Mouse (Mus musculus) Muller cell, postnatal 12 days (primary cell): ENCODE data around the gene Elavl3.

ENCODE experiments used
- DNase-seq: peaks from one replicate; pipeline ENCODE4 v3.0.0-alpha.2; 2015; ENCODE audit errors: inconsistent ontology term

Gene Elavl3

GRCm38 (mm10) chr9:22004546-22004945 lies 47.3 kb downstream of the Elavl3 start:
- no peak for DNase-seq

DNA sequence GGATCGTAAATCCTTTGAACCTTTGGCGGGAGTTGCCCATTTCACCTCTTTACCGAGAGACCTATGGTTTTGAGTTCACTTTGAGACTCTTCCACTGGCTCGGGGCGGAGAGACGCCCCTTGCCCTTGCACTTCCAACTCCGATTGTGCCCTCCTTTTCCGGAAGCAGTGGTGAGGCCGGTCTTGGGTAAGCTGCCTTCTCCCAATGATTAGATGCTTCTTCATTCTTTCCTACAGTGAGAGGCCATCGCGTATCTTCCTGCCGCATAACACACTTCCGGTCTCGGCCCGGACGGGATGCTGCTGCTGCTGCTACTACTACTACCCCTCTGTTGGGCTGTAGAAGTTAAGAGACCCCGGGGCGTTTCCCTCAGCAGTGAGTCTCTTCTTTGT lies 48.7 kb downstream of the Elavl3 start:
- no peak for DNase-seq

GRCm38 (mm10) chr9:22002194-22003162 lies 49.3 kb downstream of the Elavl3 start, which contains the start of the genes Ccdc151 and Prkcsh:
Gene Ccdc151, minus strand, starts transcription at chr9:22002634.
Gene Prkcsh, plus strand, starts transcription at chr9:22002806.
- peak; percentile 100 for DNase-seq

GRCm38 (mm10) chr9:22001633-22002032 lies 50.2 kb downstream of the Elavl3 start:
- DNase-seq: no peak

DNA sequence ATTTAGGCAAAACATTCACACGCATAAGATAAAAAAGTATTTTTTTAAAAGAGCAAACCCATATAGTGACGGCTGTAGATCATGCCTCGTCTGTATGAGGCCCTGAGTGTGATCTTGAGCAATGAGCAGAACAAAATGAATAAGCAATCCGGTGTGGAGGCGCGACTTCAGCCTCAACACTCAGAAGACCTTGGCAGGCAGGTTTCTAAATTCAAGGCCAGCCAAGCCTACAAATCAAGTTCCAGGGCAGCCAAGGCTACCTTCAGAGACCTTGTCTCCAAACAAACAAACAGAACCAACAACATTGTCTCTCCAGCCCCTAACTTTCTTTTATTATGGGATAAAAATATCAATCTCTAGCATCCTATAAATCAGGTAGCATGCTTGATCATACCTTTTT lies 51.5 kb downstream of the Elavl3 start:
- no peak for DNase-seq

DNA sequence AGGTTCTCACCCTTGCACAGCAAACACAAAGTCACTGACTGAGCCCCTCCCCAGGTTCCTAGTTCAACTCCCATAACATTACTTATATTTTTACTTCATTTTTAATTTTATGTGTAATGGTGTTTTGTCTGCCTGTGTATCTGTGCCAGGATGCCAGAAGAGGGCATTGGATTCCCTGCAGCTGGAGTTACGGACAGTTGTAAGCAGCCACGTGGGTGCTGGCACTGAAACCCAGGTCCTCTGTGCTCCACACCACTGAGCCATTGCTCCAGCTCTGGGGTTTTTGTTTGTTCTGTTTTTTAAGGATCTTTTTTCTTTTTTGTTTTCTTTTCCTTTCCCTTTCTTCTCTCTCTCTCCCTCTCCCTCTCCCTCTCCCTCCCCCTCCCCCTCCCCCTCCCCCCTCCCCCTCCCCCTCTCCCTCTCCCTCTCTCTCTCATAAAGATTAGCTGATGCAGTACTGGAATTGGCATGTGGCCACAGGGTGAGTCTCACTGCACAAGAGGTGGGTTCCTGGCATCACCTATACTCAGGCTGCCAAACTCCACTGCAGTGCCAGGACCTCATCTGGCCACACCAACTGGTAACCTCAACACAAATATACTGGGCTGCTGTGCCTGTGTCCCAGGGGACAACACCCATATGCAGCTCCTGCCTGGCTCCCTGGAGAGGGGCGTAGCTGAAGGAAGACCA lies 55.5 kb downstream of the Elavl3 start:
- no peak for DNase-seq

DNA sequence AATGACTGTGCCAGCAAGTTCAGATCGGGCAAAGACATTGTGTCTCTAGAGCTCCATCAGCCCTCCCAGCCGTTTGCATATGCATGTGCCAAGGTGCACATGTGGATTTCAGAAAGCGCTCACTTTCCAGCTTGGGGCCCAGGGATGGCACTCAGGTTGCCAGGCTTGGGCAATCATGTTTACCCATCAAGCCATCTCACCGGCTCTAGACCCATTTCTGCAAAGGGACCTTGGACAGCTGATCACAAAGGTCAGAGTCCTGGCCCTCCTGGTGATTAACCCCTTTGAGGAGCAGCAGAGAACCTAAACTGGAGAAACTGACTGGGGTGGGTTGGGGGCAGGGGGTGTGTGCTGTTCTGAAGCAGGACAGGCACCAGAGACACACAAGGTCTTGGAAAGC lies 59.6 kb downstream of the Elavl3 start:
- no peak for DNase-seq

GRCm38 (mm10) chr9:21989230-21990110 lies 62.4 kb downstream of the Elavl3 start, which contains the start of gene Rgl3:
Gene Rgl3, minus strand, starts transcription at chr9:21989446.
- peak; percentile 80 for DNase-seq

GRCm38 (mm10) chr9:21988421-21989101 lies 63.3 kb downstream of the Elavl3 start:
- DNase-seq: peak; percentile 38

GRCm38 (mm10) chr9:21987592-21988342 lies 64.1 kb downstream of the Elavl3 start:
- DNase-seq: no peak

GRCm38 (mm10) chr9:21983911-21984310 lies 67.9 kb downstream of the Elavl3 start:
- DNase-seq: no peak

DNA sequence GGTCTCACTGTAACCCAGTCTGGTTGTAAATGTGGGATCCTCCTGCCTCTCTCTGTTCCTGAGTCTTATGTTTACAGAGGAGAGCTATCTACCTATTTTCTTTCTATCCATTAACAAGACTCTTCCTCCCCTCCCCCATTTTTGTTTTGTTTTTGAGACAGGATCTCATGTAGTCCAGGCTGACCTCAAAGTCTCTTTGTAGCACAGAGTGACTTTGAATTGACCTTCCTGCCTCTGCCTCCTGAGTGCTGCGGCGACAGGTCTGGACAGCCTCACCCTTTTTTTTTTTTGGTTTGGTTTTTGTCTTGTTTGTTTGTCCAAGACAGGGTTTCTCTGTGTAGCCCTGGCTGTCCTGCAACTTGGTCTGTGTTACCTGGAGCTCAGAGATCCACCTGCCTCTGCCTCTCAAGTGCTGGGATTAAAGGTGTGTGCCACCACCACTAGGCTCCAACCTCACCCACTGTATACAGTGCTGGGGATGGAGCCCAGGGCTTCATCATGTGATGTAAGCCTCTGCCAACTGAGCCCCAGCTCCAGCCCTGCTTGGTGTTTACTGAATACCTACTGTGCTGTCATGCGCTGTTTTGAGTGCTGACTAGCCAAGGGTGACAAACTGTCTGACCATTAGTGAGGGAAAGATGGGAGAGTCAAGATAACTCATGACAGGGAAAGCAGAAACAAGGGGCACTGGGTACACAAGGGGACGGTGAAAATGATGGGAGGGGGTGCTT lies 73.3 kb downstream of the Elavl3 start:
- no peak for DNase-seq

DNA sequence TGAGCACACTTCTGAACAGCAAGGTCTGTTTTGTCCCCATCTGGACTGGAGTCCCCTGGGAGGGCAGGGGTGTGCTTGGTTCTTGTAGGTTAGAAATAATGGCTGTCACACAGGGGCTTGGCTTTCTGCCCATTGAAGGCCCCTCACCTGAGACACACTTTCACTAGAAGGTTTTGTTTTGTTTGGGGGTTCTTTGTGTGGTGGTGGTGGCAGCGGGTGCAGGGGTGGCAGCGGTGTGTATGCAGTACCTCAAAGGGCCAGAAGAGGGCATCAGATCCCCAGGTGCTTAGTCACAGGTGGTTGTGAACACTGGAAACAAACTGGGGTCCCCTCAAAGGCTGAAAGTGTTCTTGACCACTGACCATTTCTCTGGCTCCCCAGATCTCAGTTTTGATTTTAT lies 73.9 kb downstream of the Elavl3 start:
- DNase-seq: no peak

DNA sequence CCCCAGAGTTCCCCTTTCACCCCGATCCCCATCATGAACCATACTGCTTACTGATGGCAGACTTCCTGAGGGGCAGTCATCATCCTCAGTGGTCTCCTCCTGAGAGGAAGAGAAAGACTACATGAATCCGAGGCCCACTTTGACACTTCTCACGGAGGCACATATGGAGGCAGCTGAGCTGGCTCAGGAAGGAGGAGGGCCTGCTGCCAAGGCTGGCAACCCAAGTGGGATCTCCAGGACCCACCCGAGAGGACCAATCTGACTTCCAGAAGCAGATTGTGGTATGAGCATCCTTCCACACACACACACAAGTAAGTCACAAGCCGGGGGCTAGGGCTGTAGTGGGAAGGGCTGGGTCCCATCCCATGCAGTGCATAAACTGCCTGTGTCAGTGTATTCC lies 74.5 kb downstream of the Elavl3 start:
- DNase-seq: no peak

DNA sequence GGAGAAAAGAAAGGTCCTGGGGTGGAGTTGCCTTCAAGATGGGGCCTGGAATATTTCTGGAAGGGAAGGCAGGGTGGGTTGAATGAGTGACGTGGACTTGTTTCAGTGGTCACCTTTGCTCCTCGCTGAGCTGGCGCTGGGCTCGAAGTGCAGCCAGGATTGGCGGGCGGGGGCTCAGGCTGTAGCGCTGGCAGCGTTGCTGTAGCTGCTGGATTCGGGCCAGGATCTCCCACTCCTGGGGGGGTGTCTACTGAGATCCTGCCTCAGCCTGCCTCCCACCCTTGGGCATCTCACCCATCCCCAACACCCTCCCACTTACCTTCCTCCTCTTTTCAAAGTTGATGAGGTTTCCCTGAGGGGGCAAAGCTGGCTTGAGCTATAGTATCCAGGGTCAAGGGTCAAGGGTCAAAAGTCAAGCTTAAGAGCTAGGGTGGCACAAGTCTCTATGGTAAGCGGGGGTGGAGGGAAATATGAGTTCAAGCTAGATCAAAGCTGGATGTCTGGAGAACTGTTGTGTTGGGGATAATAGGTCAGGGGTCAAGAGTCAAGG lies 75.1 kb downstream of the Elavl3 start:
- DNase-seq: no peak

DNA sequence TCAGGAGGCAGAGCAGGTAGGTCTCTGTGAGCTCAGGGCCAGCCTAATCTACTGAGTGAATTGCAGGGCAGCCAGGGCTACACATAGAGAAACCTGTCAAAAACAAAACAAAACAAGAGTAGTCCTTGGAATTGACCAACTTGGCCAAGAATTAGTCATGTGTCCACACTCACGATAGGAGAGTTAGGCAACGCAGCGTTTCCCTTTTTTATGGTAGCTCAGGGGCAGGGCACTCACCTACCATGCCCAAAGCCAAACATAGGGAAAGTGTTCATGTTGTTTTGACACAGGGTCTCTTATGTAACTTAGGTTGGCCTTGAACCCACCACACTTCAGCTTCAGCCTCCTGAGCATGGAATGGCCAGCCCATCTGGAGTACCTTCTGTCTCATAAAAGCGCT lies 82.5 kb downstream of the Elavl3 start:
- no peak for DNase-seq

DNA sequence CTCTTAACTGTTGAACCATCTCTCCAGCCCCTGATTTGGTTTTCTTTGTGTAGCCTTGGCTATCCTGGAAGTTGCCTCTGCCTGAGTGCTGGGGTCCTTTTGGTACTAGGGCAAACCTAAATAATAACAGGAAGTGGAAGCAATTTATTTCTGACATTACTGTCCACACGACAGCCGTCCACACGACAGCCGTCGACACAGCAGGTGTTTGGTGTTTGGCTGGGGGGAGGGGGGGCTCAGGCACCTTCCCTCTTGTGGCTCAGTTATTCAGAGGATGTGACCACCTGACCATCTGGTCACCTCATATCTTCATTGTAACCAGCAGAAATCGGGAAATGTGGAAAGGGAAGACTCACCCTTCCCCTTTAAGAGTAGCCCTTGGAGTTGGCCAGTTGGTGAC lies 82.9 kb downstream of the Elavl3 start:
- no peak for DNase-seq
